Mouse (Mus musculus) limb, embryonic 11.5 days (tissue): ENCODE results near the gene Slc30a2. TPM values are rescaled to one million over a fixed set of nuclear protein-coding genes. Genes with fewer than 3 reads are reported as not detected.

Experiments
- ATAC-seq: fragments of 200-750 bp; cut with Nextera tagmentation; 2 replicates; pipeline ENCODE4 v1.8.0; 2017; ENCODE audit warnings: low read depth; ENCODE audit not compliant: insufficient number of reproducible peaks, low FRiP score, low TSS enrichment
- DNase-seq: peaks from one replicate; pipeline ENCODE4 v3.0.0-alpha.2; 2015; ENCODE audit warnings: low spot score
- H3K27ac ChIP-seq: fragments of 300-500 bp; sonication (generic); replicated peaks from 2 replicates; pipeline ENCODE4 v1.5.1; 2014; ENCODE audit warnings: low read depth, mild to moderate bottlenecking, low read length
- H3K27me3 ChIP-seq: fragments of 300-500 bp; sonication (generic); 2 replicates; pipeline ENCODE4 v1.6.1; 2014; ENCODE audit warnings: mild to moderate bottlenecking, low read length, mixed read lengths; ENCODE audit not compliant: control insufficient read depth, insufficient read depth
- H3K36me3 ChIP-seq: fragments of 300-500 bp; sonication (generic); 2 replicates; pipeline ENCODE4 v1.6.1; 2014; ENCODE audit warnings: mild to moderate bottlenecking, low read length, moderate library complexity, mixed read lengths; ENCODE audit not compliant: control insufficient read depth, insufficient read depth
- H3K4me1 ChIP-seq: fragments of 300-500 bp; sonication (generic); 2 replicates; pipeline ENCODE4 v1.6.1; 2014; ENCODE audit warnings: low read length, mixed read lengths; ENCODE audit not compliant: control insufficient read depth, insufficient read depth
- H3K4me2 ChIP-seq: fragments of 300-500 bp; sonication (generic); 2 replicates; pipeline ENCODE4 v1.6.1; 2014; ENCODE audit warnings: low read depth, mild to moderate bottlenecking, moderate library complexity; ENCODE audit not compliant: severe bottlenecking
- H3K4me3 ChIP-seq: fragments of 300-500 bp; sonication (generic); 2 replicates; pipeline ENCODE4 v1.5.1; 2014; ENCODE audit warnings: low read depth, low read length
- H3K9ac ChIP-seq: fragments of 300-500 bp; sonication (generic); 2 replicates; pipeline ENCODE4 v1.6.1; 2014; ENCODE audit warnings: mild to moderate bottlenecking, low read length
- H3K9me3 ChIP-seq: fragments of 300-500 bp; sonication (generic); 2 replicates; pipeline ENCODE4 v1.6.1; 2016; ENCODE audit warnings: low read length; ENCODE audit not compliant: control insufficient read depth
- WGBS: fragments of 180-500 bp; shearing (Covaris S2); extraction: QIAGEN DNeasy Blood & Tissue Kit; methylation state at CpG from one replicate; pipeline ENCODE4 v1.1.7; 2014; 5-methylcytosine and 5-hydroxymethylcytosine counted together
- polyA plus RNA-seq: library from polyadenylated mRNA; unstranded; fragments of >200 nt; fragmentation: Nextera tagmentation; extraction: Ambion mirVana; gene quantifications from 2 replicates; pipeline ENCODE4 v1.2.1, GENCODE M21; 2014

Gene Slc30a2
- polyA plus RNA-seq, 1 experiment from 2014 or later, result not detected

- Histone ChIP-seq H3K4me3 (no peak overlapping the region), H3K9me3 (no peaks in the 10 kb centered on the region), H3K4me1 (no peaks in the 10 kb centered on the region), H3K9ac (no peak overlapping the region), H3K36me3 (no peaks in the 10 kb centered on the region), H3K27me3 (no peaks in the 10 kb centered on the region), H3K27ac (no peak overlapping the region), H3K4me2 (no peak overlapping the region)
- WGBS, result 84% methylated on average over 6 of the region's 6 CpGs
- DNase-seq (no peak), ATAC-seq (no peak)
Observed at GRCm38 (mm10) chr4:134387268-134387667, 44.3 kb downstream of the Slc30a2 start.

DNA sequence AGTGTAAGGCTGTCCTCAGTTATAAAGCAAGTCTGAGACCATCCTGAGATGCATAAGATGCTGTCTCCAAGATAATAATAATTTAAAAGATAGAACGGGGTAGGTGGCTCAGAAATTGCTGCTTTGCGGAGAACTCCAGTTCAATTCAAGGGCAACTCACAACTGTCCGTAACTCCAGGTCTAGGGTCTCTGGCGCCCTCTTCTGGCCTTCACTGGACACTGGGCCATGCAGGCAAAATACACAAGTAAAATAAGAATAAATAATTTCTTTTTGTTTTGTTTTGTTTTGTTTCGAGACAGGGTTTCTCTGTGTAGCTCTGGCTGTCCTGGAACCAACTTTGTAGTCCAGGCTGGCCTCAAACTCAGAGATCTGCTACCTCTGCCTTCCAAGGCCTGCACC lies 45.4 kb downstream of the Slc30a2 start:
- no peaks in the 10 kb centered on the region for H3K27me3 ChIP-seq
- peak; percentile 90 for DNase-seq
- WGBS, result 19% methylated on average over 5 of the region's 5 CpGs

DNA sequence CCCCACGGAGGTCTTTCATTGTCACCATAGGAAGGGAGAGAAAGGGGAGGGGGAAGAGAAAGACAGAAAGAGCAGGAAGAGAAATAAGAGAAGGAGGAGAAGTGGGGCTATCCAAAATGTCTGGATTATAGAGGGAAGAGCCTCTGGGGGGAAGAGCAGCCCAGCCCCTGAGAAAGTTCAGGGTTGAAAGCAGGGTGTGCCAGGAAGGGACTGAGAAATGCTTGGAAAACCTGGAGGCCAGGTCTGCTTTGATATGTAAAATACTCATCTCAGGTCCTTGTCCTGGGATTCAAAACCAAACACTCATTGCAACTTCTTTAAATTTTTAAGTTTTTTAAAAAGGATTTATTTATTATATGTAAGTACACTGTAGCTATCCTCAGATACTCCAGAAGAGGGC lies 48.7 kb downstream of the Slc30a2 start:
- no peaks in the 10 kb centered on the region for H3K36me3 ChIP-seq
- 0 out of 2 replicates have a peak, but pooled peaks cover 2% of the 10 kb centered on the region for H3K4me1 ChIP-seq
- no peak overlapping the region for H3K9ac ChIP-seq
- H3K27ac ChIP-seq, result no peak overlapping the region
- H3K4me2 ChIP-seq, result no peak overlapping the region
- DNase-seq (no peak), ATAC-seq (no peak)
- no peak overlapping the region for H3K4me3 ChIP-seq
- H3K9me3 ChIP-seq, result no peaks in the 10 kb centered on the region
- 90% methylated on average over 1 of the region's 1 CpGs for WGBS
- H3K27me3 ChIP-seq, result no peaks in the 10 kb centered on the region

More for the DNA sequence above, 45.4 kb downstream of the Slc30a2 start:
- H3K9ac ChIP-seq, result no peak overlapping the region
- ATAC-seq, result no peak
- H3K9me3 ChIP-seq, result no peaks in the 10 kb centered on the region
- no peak overlapping the region for H3K4me2 ChIP-seq
- no peaks in the 10 kb centered on the region for H3K36me3 ChIP-seq
- 0 out of 2 replicates have a peak, but pooled peaks cover 2% of the 10 kb centered on the region for H3K4me1 ChIP-seq
- H3K27ac ChIP-seq, result no peak overlapping the region
- no peak overlapping the region for H3K4me3 ChIP-seq

DNA sequence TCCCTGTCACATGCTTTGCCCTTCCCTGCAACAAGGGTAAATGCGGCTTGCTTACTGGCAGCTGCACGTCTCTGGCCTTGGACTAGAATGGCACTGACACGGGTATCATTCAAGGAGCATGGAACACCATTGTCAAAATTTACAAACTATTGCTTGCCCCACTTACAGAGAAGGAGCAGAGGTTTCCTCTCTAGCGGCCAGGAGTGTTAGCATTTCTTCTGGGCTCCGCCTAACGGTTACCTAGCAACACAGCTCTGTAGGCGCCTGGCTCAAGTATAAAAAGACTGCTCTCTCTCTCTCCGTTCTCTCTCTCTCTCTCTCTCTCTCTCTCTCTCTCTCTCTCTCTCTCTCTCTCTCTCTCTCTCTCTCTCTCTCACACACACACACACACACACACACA lies 49.6 kb downstream of the Slc30a2 start:
- H3K9me3 ChIP-seq, result no peaks in the 10 kb centered on the region
- no peak overlapping the region for H3K4me2 ChIP-seq
- H3K27me3 ChIP-seq, result no peaks in the 10 kb centered on the region
- 25% methylated on average over 8 of the region's 8 CpGs for WGBS
- DNase-seq (no peak), ATAC-seq (no peak)
- no peaks in the 10 kb centered on the region for H3K36me3 ChIP-seq
- H3K27ac ChIP-seq, result no peak overlapping the region
- H3K4me1 ChIP-seq, result 0 out of 2 replicates have a peak, but pooled peaks cover 2% of the 10 kb centered on the region
- H3K9ac ChIP-seq, result no peak overlapping the region
- H3K4me3 ChIP-seq, result no peak overlapping the region

GRCm38 (mm10) chr4:134393026-134393425 lies 50.0 kb downstream of the Slc30a2 start:
- WGBS, result 22% methylated on average over 12 of the region's 12 CpGs
- Histone ChIP-seq H3K9ac (no peak overlapping the region), H3K4me3 (no peak overlapping the region), H3K4me2 (no peak overlapping the region), H3K27me3 (no peaks in the 10 kb centered on the region), H3K9me3 (no peaks in the 10 kb centered on the region), H3K4me1 (0 out of 2 replicates have a peak, but pooled peaks cover 2% of the 10 kb centered on the region), H3K27ac (no peak overlapping the region), H3K36me3 (no peaks in the 10 kb centered on the region)
- DNase-seq (peak; percentile 51), ATAC-seq (no peak)

DNA sequence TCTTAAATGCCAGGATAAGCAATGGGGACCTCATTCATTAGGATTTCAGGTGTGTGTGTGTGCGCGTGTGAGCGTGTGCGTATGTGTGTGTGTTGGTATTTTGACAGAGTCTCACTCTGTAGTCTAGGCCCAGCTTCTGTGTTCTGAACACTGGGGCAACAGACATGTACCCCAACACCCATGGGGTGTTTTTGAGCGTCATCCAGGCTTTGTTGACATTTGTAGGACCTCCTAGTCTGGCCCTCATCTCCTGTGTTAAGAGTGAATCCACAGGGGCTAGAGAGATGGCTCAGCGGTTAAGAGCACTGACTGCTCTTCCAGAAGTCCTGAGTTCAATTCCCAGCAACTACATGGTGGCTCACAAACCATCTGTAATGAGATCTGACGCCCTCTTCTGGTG lies 52.2 kb downstream of the Slc30a2 start:
- H3K9ac ChIP-seq, result no peak overlapping the region
- no peaks in the 10 kb centered on the region for H3K27me3 ChIP-seq
- H3K4me1 ChIP-seq, result 0 out of 2 replicates have a peak, but pooled peaks cover 2% of the 10 kb centered on the region
- no peak overlapping the region for H3K4me2 ChIP-seq
- 90% methylated on average over 7 of the region's 7 CpGs for WGBS
- no peaks in the 10 kb centered on the region for H3K9me3 ChIP-seq
- H3K27ac ChIP-seq, result no peak overlapping the region
- H3K4me3 ChIP-seq, result no peak overlapping the region
- ATAC-seq, result no peak
- no peak for DNase-seq
- no peaks in the 10 kb centered on the region for H3K36me3 ChIP-seq

DNA sequence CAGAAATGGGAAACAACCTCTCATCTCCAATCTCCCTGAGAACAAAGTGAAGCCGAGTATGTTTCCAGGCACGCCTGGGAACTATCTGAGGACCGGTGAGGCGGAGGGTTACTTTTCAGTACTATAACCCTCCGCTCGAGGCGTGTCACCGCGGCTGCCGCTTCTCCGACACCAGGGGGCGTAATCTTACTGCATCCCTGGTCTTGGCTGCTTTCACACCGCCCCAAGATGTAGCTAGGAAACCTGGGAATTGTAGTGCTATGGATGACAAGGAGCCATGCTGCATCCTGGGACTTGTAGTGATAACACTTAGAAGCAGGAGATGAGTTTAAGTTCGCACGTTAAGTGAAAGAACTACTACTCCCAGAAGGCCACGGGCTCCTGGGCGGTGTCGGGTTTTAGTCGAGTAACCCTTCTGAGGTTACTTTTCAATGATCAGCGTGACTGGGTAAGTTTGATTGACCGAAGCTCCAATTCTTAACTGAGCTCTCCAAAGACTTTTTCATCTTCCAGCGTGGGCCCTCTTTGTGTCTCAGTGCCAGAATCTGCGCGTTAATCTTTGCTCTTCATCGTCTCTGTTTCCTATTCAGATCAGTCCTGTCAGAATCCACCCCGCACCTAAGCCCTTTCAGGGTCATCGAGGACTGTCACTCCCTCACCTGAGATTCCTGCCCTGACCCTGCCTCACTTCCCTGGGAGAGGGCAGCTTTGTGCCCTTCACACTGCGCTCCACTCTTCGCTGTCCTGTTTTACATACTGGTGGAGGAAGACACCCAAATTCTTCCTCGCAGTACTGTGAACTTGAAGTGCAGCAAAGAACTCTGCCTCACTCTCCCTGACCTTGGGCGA lies 53.2 kb downstream of the Slc30a2 start, which contains the start of gene Pafah2:
Pafah2 (plus strand) TSS at position 344 of the 849 bp plus-strand sequence.
- Histone ChIP-seq H3K4me2 (peak within 1 kb of the TSS; percentile 65), H3K9me3 (no peaks in the 10 kb centered on the region), H3K27me3 (no peaks in the 10 kb centered on the region), H3K4me1 (peaks cover 8% of the 10 kb centered on the region), H3K4me3 (peak within 1 kb of the TSS; percentile 42), H3K36me3 (no peaks in the 10 kb centered on the region), H3K27ac (no peak within 1 kb of the TSS), H3K9ac (peak within 1 kb of the TSS; percentile 64)
- DNase-seq, result peak; percentile 94
- ATAC-seq, result peak; percentile 97
- WGBS, result 1% methylated on average over 31 of the region's 31 CpGs

- ATAC-seq (no peak), DNase-seq (no peak)
- H3K4me1 ChIP-seq, result peaks cover 10% of the 10 kb centered on the region
- H3K9ac ChIP-seq, result no peak overlapping the region
- H3K27me3 ChIP-seq, result no peaks in the 10 kb centered on the region
- H3K9me3 ChIP-seq, result no peaks in the 10 kb centered on the region
- peak overlapping the region; percentile 37; the same call in 1 of the 2 replicates for H3K4me2 ChIP-seq
- H3K4me3 ChIP-seq, result no peak overlapping the region
- no peak overlapping the region for H3K27ac ChIP-seq
- H3K36me3 ChIP-seq, result no peaks in the 10 kb centered on the region
- 43% methylated on average over 7 of the region's 7 CpGs for WGBS
Observed at GRCm38 (mm10) chr4:134397121-134397520, 54.1 kb downstream of the Slc30a2 start.
